Mouse (Mus musculus) neural tube, embryonic 10.5 days (tissue): ENCODE data around the gene Osbpl11.
"Not testable (repeated sequence)": the region's sequence is repeated elsewhere in the genome, so short reads cannot be mapped to it uniquely, and the experiment has no call there.

ENCODE experiments used
- DNase-seq: peaks from one replicate; pipeline ENCODE4 v3.0.0-alpha.2; 2017; ENCODE audit warnings: low spot score; ENCODE audit errors: extremely low spot score

Gene Osbpl11

DNA sequence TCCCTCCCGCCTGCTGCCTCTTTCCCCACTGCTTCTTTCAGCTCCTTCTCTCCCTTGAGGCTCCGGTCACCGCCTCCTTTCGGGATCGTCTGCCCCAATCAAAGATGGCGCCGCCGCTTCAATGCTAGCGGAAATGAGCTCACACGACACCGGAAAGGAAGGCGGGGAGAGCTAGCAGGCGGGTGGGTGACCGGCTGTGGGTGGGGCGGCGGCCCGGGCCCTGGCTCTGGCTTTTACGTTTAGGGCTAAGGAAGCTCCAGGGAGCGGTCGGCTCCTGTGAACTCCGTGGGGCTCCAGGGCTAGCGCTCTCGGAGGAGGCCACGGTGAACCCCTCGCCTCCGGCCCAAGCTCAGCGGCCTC, at the start of gene Osbpl11:
TSS of gene Osbpl11 (plus strand) at position 171 of the 360 bp plus-strand sequence.
- peak; percentile 95 for DNase-seq

GRCm38 (mm10) chr16:33135167-33135566, 49.7 kb upstream of the Osbpl11 start:
- no peak for DNase-seq

- not testable (repeated sequence) for DNase-seq
Observed at GRCm38 (mm10) chr16:33139061-33139460, 45.8 kb upstream of the Osbpl11 start.

DNA sequence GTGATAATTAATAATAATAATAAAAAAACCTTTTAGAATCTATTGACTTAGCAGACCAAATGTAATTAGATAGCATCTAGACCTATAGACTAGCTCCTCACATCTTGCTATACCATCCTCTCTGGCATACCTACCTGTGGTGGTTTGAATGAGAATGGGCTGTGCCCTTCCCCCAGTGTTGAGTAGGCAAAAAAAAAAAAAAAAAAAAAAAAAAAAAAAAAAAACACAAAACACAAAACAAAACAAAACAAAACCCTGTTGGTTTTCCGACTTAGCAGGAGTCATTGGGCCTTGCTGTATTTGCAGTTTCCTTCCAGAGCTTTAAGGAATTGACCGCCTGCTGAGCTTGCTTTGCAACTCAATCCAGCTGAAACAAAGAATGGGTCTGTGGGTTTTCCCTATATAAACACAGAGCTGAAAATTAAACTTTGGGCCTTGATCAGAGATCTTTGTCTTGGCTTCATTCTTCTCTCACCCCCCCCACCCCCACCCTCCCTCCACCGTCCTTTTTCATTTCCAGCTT, 43.1 kb upstream of the Osbpl11 start:
- DNase-seq: no peak

GRCm38 (mm10) chr16:33143452-33143851, 41.4 kb upstream of the Osbpl11 start:
- no peak for DNase-seq

- DNase-seq: no peak
Observed at GRCm38 (mm10) chr16:33146185-33146584, 38.7 kb upstream of the Osbpl11 start.

- no peak for DNase-seq
Observed at GRCm38 (mm10) chr16:33148135-33148534, 36.7 kb upstream of the Osbpl11 start.

- not testable (repeated sequence) for DNase-seq
Observed at GRCm38 (mm10) chr16:33150875-33151274, 34.0 kb upstream of the Osbpl11 start.

DNA sequence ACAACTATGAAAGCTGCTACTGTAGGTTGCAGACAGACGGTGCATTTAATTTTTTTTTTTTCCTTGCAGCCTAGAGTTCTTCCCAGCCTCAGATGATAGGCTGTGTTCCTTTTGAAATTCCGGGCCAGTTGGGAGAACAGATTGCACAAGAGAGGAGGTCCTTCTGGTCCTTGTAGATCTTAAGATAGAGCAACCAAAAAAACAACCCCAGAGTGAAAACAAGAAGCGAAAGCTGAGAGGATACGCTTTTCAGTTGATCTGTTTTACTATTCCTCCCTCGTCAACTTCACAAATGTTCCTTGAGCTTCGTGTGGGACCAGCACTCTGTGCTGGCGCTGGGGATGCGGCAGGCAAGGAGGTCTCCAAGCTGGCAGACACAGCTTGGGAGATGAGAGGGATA, 33.3 kb upstream of the Osbpl11 start:
- DNase-seq: no peak

DNA sequence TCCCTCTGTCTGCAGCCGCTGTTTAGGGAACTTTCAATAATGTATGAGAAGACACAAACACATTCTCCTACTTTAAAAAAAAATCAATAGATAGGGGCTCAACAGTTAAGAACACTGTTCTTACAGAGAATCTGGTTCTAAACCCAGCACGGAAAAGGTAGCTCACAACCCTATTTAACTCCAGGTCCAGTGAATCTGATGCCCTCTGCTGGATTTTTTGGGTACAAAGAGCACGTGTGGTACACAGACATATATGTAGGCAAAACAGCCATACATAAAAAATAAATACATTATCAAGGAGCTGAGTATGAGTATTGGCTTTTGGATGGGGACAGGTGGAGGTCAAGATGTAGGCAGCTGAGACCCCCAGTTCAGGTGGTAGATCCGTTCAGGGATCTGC, 29.9 kb upstream of the Osbpl11 start:
- peak; percentile 21 for DNase-seq

DNA sequence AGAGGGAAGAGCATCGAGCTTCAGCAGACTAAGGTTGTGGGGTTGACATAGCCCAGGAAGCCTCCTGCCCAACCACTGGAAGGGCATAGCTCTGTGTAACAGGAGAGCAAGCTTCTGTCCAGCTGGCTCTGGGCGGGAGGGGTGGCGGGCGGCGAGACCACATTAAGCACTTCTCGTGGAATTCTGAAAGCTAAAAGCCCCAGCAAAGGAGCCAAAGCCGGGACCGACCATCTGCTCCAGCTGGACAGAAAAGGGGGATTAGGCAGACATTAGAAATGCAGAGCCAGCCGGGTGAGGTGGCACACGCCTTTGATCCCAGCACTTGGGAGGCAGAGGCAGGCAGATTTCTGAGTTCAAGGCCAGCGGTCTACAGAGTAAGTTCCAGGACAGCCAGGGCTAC, 26.9 kb upstream of the Osbpl11 start:
- DNase-seq: no peak

DNA sequence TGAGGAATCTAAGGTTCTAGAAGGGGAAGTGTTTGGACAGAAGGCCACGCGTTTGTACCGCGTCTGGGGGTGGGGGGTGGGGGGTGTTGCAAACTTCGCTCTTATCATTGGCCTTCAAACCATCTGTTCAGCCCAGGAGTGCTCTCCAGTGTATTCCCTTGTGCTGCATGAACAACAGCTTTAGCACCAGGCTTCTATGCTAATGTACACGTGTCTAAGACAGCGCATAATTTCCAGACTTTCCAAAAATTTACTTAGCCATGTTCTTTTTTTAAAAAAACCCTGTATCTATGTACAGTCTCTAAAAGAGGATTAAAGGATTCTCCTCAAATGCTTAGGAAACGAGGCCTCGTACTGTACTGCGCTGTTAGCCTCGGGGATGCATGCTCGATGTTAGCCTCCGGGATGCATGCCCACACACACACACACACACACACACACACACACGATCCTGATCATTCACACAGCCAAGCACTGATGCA, 26.2 kb upstream of the Osbpl11 start:
- DNase-seq: no peak

GRCm38 (mm10) chr16:33159363-33159762, 25.5 kb upstream of the Osbpl11 start:
- no peak for DNase-seq

- no peak for DNase-seq
Observed at GRCm38 (mm10) chr16:33163330-33164090, 21.4 kb upstream of the Osbpl11 start.

GRCm38 (mm10) chr16:33166284-33166683, 18.6 kb upstream of the Osbpl11 start:
- DNase-seq: peak; percentile 26

- DNase-seq: no peak
Observed at GRCm38 (mm10) chr16:33167537-33167936, 17.3 kb upstream of the Osbpl11 start.

GRCm38 (mm10) chr16:33169471-33170034, 15.3 kb upstream of the Osbpl11 start:
- DNase-seq: no peak

- no peak for DNase-seq
Observed at GRCm38 (mm10) chr16:33170716-33171587, 13.9 kb upstream of the Osbpl11 start.

DNA sequence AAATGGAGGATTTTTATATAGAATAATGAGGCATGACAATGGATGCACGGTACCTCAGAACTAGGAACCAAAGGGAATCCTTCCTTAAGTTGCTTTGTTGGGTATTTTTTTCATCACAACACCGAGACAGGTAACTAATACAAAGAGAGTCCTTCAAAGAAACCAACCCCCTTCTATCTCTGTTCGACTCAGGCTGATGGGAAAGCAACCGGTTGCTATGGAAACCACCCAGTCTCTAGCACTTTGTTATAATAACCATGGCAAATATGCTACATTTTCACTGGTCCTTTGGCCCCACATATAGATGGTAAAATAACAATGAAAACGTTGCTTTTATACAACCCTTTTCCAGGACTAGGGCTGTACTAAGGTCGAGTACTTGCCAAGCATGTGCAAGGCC, 13.1 kb upstream of the Osbpl11 start:
- no peak for DNase-seq

- no peak for DNase-seq
Observed at GRCm38 (mm10) chr16:33173151-33173550, 11.7 kb upstream of the Osbpl11 start.

DNA sequence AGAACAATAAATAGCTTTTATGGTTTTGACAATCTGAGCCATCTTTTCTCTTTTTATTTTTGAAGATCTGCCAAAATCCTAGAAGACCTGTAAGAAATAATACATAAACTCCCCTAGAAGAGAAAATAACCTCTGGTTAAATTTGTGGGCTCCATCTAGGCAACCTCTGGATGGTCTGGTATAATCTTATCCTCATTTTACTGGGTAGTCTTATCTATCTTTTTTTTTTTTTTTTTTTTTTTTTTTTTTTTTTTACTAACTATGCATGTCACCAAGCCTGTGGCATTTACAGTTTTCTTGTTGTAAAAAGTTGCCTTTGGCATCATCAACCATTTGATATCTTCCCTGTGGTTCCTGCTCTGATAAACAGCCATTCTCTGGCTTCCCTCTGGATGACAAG, 10.2 kb upstream of the Osbpl11 start:
- no peak for DNase-seq

- DNase-seq: not testable (repeated sequence)
Observed at GRCm38 (mm10) chr16:33176831-33177230, 8.0 kb upstream of the Osbpl11 start.
